In genomic region chr15:96344591-96345285, GRCm38 (mm10) we compare ENCODE assay signal across 12 mouse cellular contexts. TPM values are rescaled to one million over a fixed set of nuclear protein-coding genes. Genes with fewer than 3 reads are reported as not detected.
DNase-seq lines count a peak whose midpoint lies in the region; ATAC-seq lines count a peak whose summit lies in the region.
"Had no signal": no experiment of that assay in that cellular context is flagged by ENCODE, and none has a peak within 500 bp of the region (broad histone marks: within the 10 kb centered on the region; RNA-seq: fewer than 3 reads in every experiment).

No protein-coding gene starts in this region.

- H3K9me3 ChIP-seq in lung, embryonic 15.5 days, result no peaks in the 10 kb centered on the region
- no peaks in the 10 kb centered on the region for H3K9me3 ChIP-seq in liver, embryonic 12.5 days (replicated peaks)
- H3K9me3 ChIP-seq in stomach, embryonic 14.5 days (ENCODE audit: control insufficient read depth, low read depth, low read length), result no peaks in the 10 kb centered on the region
- no peaks in the 10 kb centered on the region for H3K9me3 ChIP-seq in forebrain, embryonic 15.5 days
- H3K9me3 ChIP-seq: heart, embryonic 10.5 days had no signal

- H3K4me3 ChIP-seq in lung, embryonic 15.5 days, result no peak overlapping the region
- peak overlapping the region; percentile 20; the same call in 1 of the 2 replicates for H3K4me3 ChIP-seq in liver, embryonic 12.5 days
- H3K4me3 ChIP-seq in stomach, embryonic 14.5 days (ENCODE audit: low read depth, low read length), result no peak overlapping the region
- H3K4me3 ChIP-seq in forebrain, embryonic 15.5 days, result no peak overlapping the region
- H3K4me3 ChIP-seq: heart, embryonic 10.5 days had no signal

- no peak overlapping the region for H3K4me2 ChIP-seq in lung, embryonic 15.5 days
- H3K4me2 ChIP-seq in liver, embryonic 12.5 days, result peak overlapping the region; percentile 59
- no peak overlapping the region for H3K4me2 ChIP-seq in stomach, embryonic 14.5 days (replicated peaks; ENCODE audit: low read depth, low read length)
- H3K4me2 ChIP-seq in forebrain, embryonic 15.5 days (replicated peaks), result no peak overlapping the region

- peaks cover 11% of the 10 kb centered on the region; the same call in 1 of the 2 replicates for H3K4me1 ChIP-seq in lung, embryonic 15.5 days
- peaks cover 69% of the 10 kb centered on the region for H3K4me1 ChIP-seq in liver, embryonic 12.5 days
- H3K4me1 ChIP-seq in stomach, embryonic 14.5 days (ENCODE audit: control insufficient read depth, insufficient read depth, low read length), result 0 out of 2 replicates have a peak, but pooled peaks cover 4% of the 10 kb centered on the region
- H3K4me1 ChIP-seq in forebrain, embryonic 15.5 days, result no peaks in the 10 kb centered on the region

- H3K27me3 ChIP-seq in lung, embryonic 15.5 days, result no peaks in the 10 kb centered on the region
- no peaks in the 10 kb centered on the region for H3K27me3 ChIP-seq in liver, embryonic 12.5 days (replicated peaks)
- H3K27me3 ChIP-seq in stomach, embryonic 14.5 days (ENCODE audit: control insufficient read depth, insufficient read depth, low read length), result no peaks in the 10 kb centered on the region
- no peaks in the 10 kb centered on the region for H3K27me3 ChIP-seq in forebrain, embryonic 15.5 days

- peak overlapping the region; percentile 16; the same call in 1 of the 2 replicates for H3K27ac ChIP-seq in lung, embryonic 15.5 days
- H3K27ac ChIP-seq in liver, embryonic 12.5 days, result peak overlapping the region; percentile 90
- 0 out of 2 replicates have a peak overlapping the region, but pooled peaks have one; percentile 16 for H3K27ac ChIP-seq in stomach, embryonic 14.5 days (ENCODE audit: low read length)
- H3K27ac ChIP-seq in forebrain, embryonic 15.5 days (replicated peaks), result no peak overlapping the region
- H3K27ac ChIP-seq: heart, embryonic 10.5 days; macrophage had no signal

- no peak overlapping the region for H3K9ac ChIP-seq in lung, embryonic 15.5 days
- peak overlapping the region; percentile 39; the same call in 1 of the 2 replicates for H3K9ac ChIP-seq in liver, embryonic 12.5 days
- no peak overlapping the region for H3K9ac ChIP-seq in stomach, embryonic 14.5 days (replicated peaks; ENCODE audit: low read depth, low read length)
- H3K9ac ChIP-seq in forebrain, embryonic 15.5 days (replicated peaks), result no peak overlapping the region

- 38% methylated on average over 6 of the region's 7 CpGs for WGBS in lung, embryonic 15.5 days
- 12% methylated on average over 6 of the region's 7 CpGs for WGBS in liver, embryonic 12.5 days (ENCODE audit: insufficient replicate concordance)
- WGBS in stomach, embryonic 14.5 days, result 55% methylated on average over 7 of the region's 7 CpGs
- WGBS in forebrain, embryonic 15.5 days, result 58% methylated on average over 6 of the region's 7 CpGs

- no peak for ATAC-seq in lung, embryonic 15.5 days (ENCODE audit: borderline replicate concordance, extremely low read depth, low FRiP score, low TSS enrichment)
- ATAC-seq in liver, embryonic 12.5 days, result peak; percentile 77
- 0 out of 2 replicates have a peak, but pooled peaks have one; percentile 56 for ATAC-seq in stomach, embryonic 14.5 days (ENCODE audit: insufficient number of reproducible peaks, insufficient read depth, low FRiP score, low read depth)
- no peak for ATAC-seq in forebrain, embryonic 15.5 days (replicated peaks)
- ATAC-seq: forebrain, embryonic 14.5 days had no signal

- no peak for DNase-seq in lung, postnatal 10 days
- peak; percentile 72 for DNase-seq in c-Kit-positive CD71-positive TER-119-negative erythroid progenitor cells, embryonic 14.5 days (ENCODE audit: low read depth)
- no peak for DNase-seq in left cerebral cortex, adult 11 months (ENCODE audit: low spot score)
- no peak for DNase-seq in ovary, postnatal 14 days (ENCODE audit: low spot score)
- DNase-seq: layer of hippocampus, postnatal 36 days had no signal

- H3K36me3 ChIP-seq in lung, embryonic 15.5 days, result no peaks in the 10 kb centered on the region
- H3K36me3 ChIP-seq in liver, embryonic 12.5 days, result peaks cover 1% of the 10 kb centered on the region
- H3K36me3 ChIP-seq in stomach, embryonic 14.5 days (ENCODE audit: control insufficient read depth, insufficient read depth, low read length), result peaks cover under 1% of the 10 kb centered on the region; the same call in 1 of the 2 replicates
- H3K36me3 ChIP-seq in forebrain, embryonic 15.5 days, result no peaks in the 10 kb centered on the region
- H3K36me3 ChIP-seq: heart, embryonic 10.5 days had no signal

RNA-seq across cellular contexts. Expression of gene Arid2, which starts 57.4 kb away (rescaled TPM):
- 20.8 and 21.7 TPM in 2 replicates for polyA plus RNA-seq in lung, embryonic 15.5 days (2015; fragmentation: Nextera tagmentation; extraction: Ambion mirVana)
- polyA plus RNA-seq in liver, embryonic 12.5 days (2016; fragmentation: Nextera tagmentation; extraction: Ambion mirVana), result 14.1 and 14.5 TPM in 2 replicates
- polyA plus RNA-seq in stomach, embryonic 14.5 days (2014; fragmentation: Nextera tagmentation; extraction: Ambion mirVana), result 29.6 and 31.2 TPM in 2 replicates
- polyA plus RNA-seq in forebrain, embryonic 15.5 days (2015; fragmentation: Nextera tagmentation; extraction: Ambion mirVana), result 27.4 and 29.9 TPM in 2 replicates

Comparison
In these comparisons a context has a peak if more than half of its experiments do, and no peak if none do; other contexts are left out.
1. ATAC-seq: peak in liver, embryonic 12.5 days (single experiment) and stomach, embryonic 14.5 days (single experiment); none in lung, embryonic 15.5 days (single experiment) and forebrain, embryonic 15.5 days (single experiment).